Mouse (Mus musculus): Measurements from ENCODE around the gene Bcas3. TPM values are rescaled to one million over a fixed set of nuclear protein-coding genes. Genes with fewer than 3 reads are reported as not detected.

Bcas3 gene
- polyA plus RNA-seq, 1 experiment from 2014 or later = 44.3 TPM

DNA sequence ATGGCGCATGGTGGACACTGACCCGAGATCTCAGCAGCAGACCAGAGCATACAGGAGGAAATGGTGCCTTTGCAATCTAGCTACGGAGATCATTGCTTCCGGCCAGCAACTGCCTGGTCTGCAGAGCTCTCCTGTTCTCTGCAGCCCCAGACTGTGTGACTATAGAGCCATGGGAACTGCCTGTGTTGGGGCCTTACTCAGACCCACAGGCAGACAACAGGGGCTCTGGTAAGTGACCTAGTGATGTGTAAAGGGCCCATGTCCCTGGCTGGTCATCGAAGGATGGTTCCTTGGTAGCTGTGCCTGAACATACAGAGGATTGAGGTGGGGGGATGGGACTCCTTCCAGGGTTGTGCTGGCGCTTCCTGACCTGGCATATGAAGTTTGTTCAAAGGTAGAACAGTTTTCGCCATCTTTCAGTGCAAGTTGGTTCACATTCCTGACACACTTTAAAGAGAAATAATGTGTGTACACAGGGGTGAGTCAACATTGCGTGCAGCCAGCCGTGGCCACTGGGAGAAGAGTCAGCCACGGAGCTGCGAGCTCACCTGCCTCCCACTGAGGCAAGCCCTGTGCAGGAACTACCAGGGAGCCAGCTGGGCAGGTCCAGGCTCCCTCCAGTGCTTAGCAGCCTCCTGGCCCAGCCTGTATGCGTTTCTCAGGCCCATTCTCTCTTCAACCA lies 439.7 kb downstream of the Bcas3 start:
- no peak overlapping the region for H3K27ac ChIP-seq (ENCODE audit: low read depth, low read length)
- H3K9ac ChIP-seq (ENCODE audit: low read length) = no peak overlapping the region
- ATAC-seq (ENCODE audit: insufficient read depth, low FRiP score, low TSS enrichment) (no peak), DNase-seq (ENCODE audit: low spot score) (no peak)
- H3K4me1 ChIP-seq (ENCODE audit: control insufficient read depth, insufficient read depth, low read length) = no peaks in the 10 kb centered on the region
- no peaks in the 10 kb centered on the region for H3K36me3 ChIP-seq (ENCODE audit: control insufficient read depth, insufficient read depth, low read length)
- WGBS = 69% methylated on average over 12 of the region's 12 CpGs
- H3K27me3 ChIP-seq (ENCODE audit: control insufficient read depth, insufficient read depth, low read length) = no peaks in the 10 kb centered on the region
- H3K4me2 ChIP-seq (ENCODE audit: low read depth) = no peak overlapping the region
- no peak overlapping the region for H3K4me3 ChIP-seq (ENCODE audit: low read depth, low read length)
- no peaks in the 10 kb centered on the region for H3K9me3 ChIP-seq (ENCODE audit: control insufficient read depth, low read length)

DNA sequence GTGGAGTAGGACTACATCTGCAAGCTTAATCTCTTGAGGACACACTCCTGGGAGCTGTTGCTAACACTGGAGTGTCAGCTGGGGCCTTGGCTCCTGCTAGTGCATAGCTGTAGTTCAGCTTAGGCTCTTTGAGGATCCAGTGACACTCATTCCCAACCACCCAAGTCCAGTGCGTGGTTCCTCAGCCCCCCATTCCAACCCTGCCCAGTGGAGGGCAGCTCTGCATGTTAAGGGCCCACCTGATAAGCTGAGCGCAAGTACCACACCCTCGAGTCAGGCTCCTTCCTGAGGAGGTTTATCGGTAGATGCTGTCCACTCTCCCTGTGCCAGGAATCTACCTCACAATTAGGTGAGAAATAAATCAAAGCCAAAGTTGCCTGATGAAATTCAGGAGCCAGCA lies 446.5 kb downstream of the Bcas3 start:
- Histone ChIP-seq H3K9me3 (ENCODE audit: control insufficient read depth, low read length) (no peaks in the 10 kb centered on the region), H3K4me1 (ENCODE audit: control insufficient read depth, insufficient read depth, low read length) (no peaks in the 10 kb centered on the region), H3K4me2 (ENCODE audit: low read depth) (no peak overlapping the region), H3K9ac (ENCODE audit: low read length) (no peak overlapping the region), H3K36me3 (ENCODE audit: control insufficient read depth, insufficient read depth, low read length) (no peaks in the 10 kb centered on the region), H3K4me3 (ENCODE audit: low read depth, low read length) (no peak overlapping the region), H3K27ac (ENCODE audit: low read depth, low read length) (no peak overlapping the region), H3K27me3 (ENCODE audit: control insufficient read depth, insufficient read depth, low read length) (no peaks in the 10 kb centered on the region)
- no peak for ATAC-seq (ENCODE audit: insufficient read depth, low FRiP score, low TSS enrichment)
- DNase-seq (ENCODE audit: low spot score) = no peak
- 83% methylated on average over 4 of the region's 4 CpGs for WGBS

DNA sequence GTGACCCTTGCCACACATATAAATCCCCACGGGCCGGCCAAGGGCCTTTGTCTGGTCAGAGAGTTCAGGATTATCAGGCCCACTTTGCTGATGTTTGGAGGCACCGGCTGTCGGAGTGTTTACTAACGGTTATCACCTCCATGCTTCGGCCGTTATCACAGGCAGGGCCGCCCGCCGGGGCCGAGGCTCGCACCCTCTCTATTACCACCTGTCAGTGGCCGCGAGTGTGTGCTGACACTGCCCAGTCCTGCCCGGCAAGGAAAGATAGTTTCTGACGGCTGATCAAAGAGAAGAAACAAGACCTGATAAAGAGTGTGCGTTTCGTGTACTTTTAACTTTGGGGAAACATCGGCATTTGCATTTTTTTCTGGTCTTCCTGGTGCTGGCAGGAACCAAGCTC lies 446.9 kb downstream of the Bcas3 start:
- no peaks in the 10 kb centered on the region for H3K4me1 ChIP-seq (ENCODE audit: control insufficient read depth, insufficient read depth, low read length)
- H3K27me3 ChIP-seq (ENCODE audit: control insufficient read depth, insufficient read depth, low read length) = no peaks in the 10 kb centered on the region
- H3K9me3 ChIP-seq (ENCODE audit: control insufficient read depth, low read length) = no peaks in the 10 kb centered on the region
- WGBS = 67% methylated on average over 19 of the region's 19 CpGs
- H3K4me3 ChIP-seq (ENCODE audit: low read depth, low read length) = no peak overlapping the region
- H3K4me2 ChIP-seq (ENCODE audit: low read depth) = no peak overlapping the region
- DNase-seq (ENCODE audit: low spot score) = no peak
- no peaks in the 10 kb centered on the region for H3K36me3 ChIP-seq (ENCODE audit: control insufficient read depth, insufficient read depth, low read length)
- ATAC-seq (ENCODE audit: insufficient read depth, low FRiP score, low TSS enrichment) = no peak
- H3K9ac ChIP-seq (ENCODE audit: low read length) = no peak overlapping the region
- H3K27ac ChIP-seq (ENCODE audit: low read depth, low read length) = no peak overlapping the region

DNA sequence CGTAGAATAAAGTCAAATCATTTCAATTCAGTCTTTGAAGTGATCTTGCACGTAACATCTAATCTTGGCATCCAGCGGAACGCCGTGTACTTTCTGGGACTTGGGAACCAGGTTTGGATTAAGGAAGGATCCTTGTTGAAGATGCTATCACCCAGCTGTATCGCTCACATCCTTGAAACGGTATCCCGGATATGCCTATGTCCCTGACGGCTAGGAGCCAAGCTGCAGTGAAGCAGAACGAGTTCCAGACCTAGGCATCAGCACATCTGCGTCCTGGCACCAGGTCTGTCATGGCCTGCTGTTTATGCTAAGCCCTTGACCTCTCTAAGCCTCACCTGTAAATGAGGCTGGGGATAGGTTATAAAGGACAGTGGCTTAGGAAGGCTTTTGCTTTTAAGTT lies 447.4 kb downstream of the Bcas3 start:
- Histone ChIP-seq H3K9me3 (ENCODE audit: control insufficient read depth, low read length) (no peaks in the 10 kb centered on the region), H3K27ac (ENCODE audit: low read depth, low read length) (no peak overlapping the region), H3K4me2 (ENCODE audit: low read depth) (no peak overlapping the region), H3K36me3 (ENCODE audit: control insufficient read depth, insufficient read depth, low read length) (no peaks in the 10 kb centered on the region), H3K4me3 (ENCODE audit: low read depth, low read length) (no peak overlapping the region), H3K9ac (ENCODE audit: low read length) (no peak overlapping the region), H3K4me1 (ENCODE audit: control insufficient read depth, insufficient read depth, low read length) (no peaks in the 10 kb centered on the region), H3K27me3 (ENCODE audit: control insufficient read depth, insufficient read depth, low read length) (no peaks in the 10 kb centered on the region)
- DNase-seq (ENCODE audit: low spot score) = no peak
- ATAC-seq (ENCODE audit: insufficient read depth, low FRiP score, low TSS enrichment) = no peak
- WGBS = 84% methylated on average over 11 of the region's 11 CpGs

DNA sequence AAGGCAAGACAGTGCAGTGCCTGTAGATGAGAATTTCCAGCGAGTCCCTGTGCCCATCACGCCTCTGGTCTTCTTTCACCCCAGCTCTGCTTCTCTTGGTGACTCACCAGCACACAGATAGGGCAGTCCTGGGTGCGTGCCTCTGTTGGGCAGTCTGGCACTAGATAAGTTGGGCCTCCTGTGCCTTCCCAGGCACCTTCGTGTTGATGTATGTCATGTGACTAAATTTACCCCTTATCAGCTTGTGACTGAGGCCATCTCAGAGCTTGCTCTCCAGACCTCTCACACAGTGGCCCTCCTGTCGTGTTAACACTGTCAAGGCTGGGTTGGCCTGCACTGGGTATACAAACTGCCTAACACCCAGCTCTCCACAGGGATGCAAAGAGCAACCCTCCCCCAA lies 451.1 kb downstream of the Bcas3 start:
- Histone ChIP-seq H3K27ac (ENCODE audit: low read depth, low read length) (no peak overlapping the region), H3K4me1 (ENCODE audit: control insufficient read depth, insufficient read depth, low read length) (no peaks in the 10 kb centered on the region), H3K9ac (ENCODE audit: low read length) (no peak overlapping the region), H3K36me3 (ENCODE audit: control insufficient read depth, insufficient read depth, low read length) (no peaks in the 10 kb centered on the region), H3K9me3 (ENCODE audit: control insufficient read depth, low read length) (no peaks in the 10 kb centered on the region), H3K27me3 (ENCODE audit: control insufficient read depth, insufficient read depth, low read length) (no peaks in the 10 kb centered on the region), H3K4me3 (ENCODE audit: low read depth, low read length) (no peak overlapping the region), H3K4me2 (ENCODE audit: low read depth) (no peak overlapping the region)
- DNase-seq (ENCODE audit: low spot score) (no peak), ATAC-seq (ENCODE audit: insufficient read depth, low FRiP score, low TSS enrichment) (no peak)
- WGBS = 83% methylated on average over 5 of the region's 5 CpGs

DNA sequence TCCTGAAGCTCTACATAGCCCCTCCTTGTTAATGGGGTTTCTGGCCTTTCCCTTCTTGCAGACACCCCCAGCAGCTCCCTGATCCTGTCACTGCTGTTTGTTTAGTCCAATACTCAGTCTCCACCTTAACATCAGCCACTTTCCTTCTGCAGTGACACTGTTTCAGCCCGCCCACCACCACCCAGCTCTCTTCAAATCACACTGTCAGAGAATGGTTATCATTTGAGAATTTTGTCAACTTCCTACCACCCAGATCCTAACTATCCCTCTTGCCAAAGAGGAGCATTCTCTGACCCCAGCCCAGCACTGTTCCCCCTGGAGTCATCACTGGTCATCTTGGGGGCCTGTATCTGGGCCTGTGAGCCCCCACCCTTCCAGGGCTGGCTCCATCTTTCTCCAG lies 452.8 kb downstream of the Bcas3 start:
- no peaks in the 10 kb centered on the region for H3K27me3 ChIP-seq (ENCODE audit: control insufficient read depth, insufficient read depth, low read length)
- H3K9ac ChIP-seq (ENCODE audit: low read length) = no peak overlapping the region
- no peaks in the 10 kb centered on the region for H3K9me3 ChIP-seq (ENCODE audit: control insufficient read depth, low read length)
- H3K4me2 ChIP-seq (ENCODE audit: low read depth) = no peak overlapping the region
- no peaks in the 10 kb centered on the region for H3K36me3 ChIP-seq (ENCODE audit: control insufficient read depth, insufficient read depth, low read length)
- no peak overlapping the region for H3K27ac ChIP-seq (ENCODE audit: low read depth, low read length)
- no peak for ATAC-seq (ENCODE audit: insufficient read depth, low FRiP score, low TSS enrichment)
- H3K4me1 ChIP-seq (ENCODE audit: control insufficient read depth, insufficient read depth, low read length) = no peaks in the 10 kb centered on the region
- WGBS = 85% methylated on average over 1 of the region's 1 CpGs
- no peak overlapping the region for H3K4me3 ChIP-seq (ENCODE audit: low read depth, low read length)
- no peak for DNase-seq (ENCODE audit: low spot score)

DNA sequence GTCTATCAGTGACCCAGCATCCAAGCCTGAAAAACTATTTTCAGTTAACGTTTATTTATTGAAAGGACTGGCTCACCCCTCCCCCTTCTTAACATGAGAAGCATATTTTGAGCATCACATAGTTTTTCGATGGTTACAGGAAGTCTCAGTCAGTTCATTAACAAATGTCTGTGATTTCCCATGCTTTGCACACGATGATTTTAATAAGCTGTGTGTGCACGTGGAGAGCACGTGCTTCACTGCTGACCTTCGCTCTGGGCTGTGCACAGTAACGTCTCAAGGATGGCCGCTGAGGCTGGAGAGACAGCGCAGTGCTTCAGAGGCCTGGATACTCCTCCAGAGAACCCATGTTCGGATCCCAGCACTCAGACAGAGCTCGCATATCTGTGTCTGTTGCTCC lies 454.4 kb downstream of the Bcas3 start:
- ATAC-seq (ENCODE audit: insufficient read depth, low FRiP score, low TSS enrichment) (no peak), DNase-seq (ENCODE audit: low spot score) (no peak)
- Histone ChIP-seq H3K4me1 (ENCODE audit: control insufficient read depth, insufficient read depth, low read length) (no peaks in the 10 kb centered on the region), H3K9ac (ENCODE audit: low read length) (no peak overlapping the region), H3K4me3 (ENCODE audit: low read depth, low read length) (no peak overlapping the region), H3K36me3 (ENCODE audit: control insufficient read depth, insufficient read depth, low read length) (no peaks in the 10 kb centered on the region), H3K9me3 (ENCODE audit: control insufficient read depth, low read length) (no peaks in the 10 kb centered on the region), H3K27me3 (ENCODE audit: control insufficient read depth, insufficient read depth, low read length) (no peaks in the 10 kb centered on the region), H3K4me2 (ENCODE audit: low read depth) (no peak overlapping the region), H3K27ac (ENCODE audit: low read depth, low read length) (no peak overlapping the region)
- 90% methylated on average over 11 of the region's 11 CpGs for WGBS

DNA sequence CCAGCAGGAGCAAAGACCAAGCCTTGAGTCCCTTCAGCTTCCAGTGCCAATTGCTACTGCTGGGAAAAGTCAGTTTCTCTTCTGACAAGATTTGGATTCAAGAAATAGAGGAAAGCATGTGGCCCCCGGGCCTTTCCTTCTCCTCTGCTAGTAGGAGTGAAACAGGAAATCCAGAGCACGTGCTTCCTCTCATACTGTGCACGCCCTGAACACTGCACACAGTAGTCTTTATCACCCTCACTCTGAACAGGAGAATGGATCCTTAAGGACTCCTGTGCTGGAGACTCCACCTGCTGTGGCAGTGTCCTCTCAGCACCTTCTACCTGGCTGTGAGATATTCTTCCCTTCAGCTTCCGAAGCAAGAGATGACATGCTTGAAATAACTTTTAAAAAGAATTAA lies 458.3 kb downstream of the Bcas3 start:
- 72% methylated on average over 4 of the region's 4 CpGs for WGBS
- Histone ChIP-seq H3K36me3 (ENCODE audit: control insufficient read depth, insufficient read depth, low read length) (no peaks in the 10 kb centered on the region), H3K9ac (ENCODE audit: low read length) (no peak overlapping the region), H3K4me3 (ENCODE audit: low read depth, low read length) (no peak overlapping the region), H3K27me3 (ENCODE audit: control insufficient read depth, insufficient read depth, low read length) (no peaks in the 10 kb centered on the region), H3K27ac (ENCODE audit: low read depth, low read length) (no peak overlapping the region), H3K9me3 (ENCODE audit: control insufficient read depth, low read length) (no peaks in the 10 kb centered on the region), H3K4me2 (ENCODE audit: low read depth) (no peak overlapping the region), H3K4me1 (ENCODE audit: control insufficient read depth, insufficient read depth, low read length) (no peaks in the 10 kb centered on the region)
- DNase-seq (ENCODE audit: low spot score) (no peak), ATAC-seq (ENCODE audit: insufficient read depth, low FRiP score, low TSS enrichment) (no peak)

DNA sequence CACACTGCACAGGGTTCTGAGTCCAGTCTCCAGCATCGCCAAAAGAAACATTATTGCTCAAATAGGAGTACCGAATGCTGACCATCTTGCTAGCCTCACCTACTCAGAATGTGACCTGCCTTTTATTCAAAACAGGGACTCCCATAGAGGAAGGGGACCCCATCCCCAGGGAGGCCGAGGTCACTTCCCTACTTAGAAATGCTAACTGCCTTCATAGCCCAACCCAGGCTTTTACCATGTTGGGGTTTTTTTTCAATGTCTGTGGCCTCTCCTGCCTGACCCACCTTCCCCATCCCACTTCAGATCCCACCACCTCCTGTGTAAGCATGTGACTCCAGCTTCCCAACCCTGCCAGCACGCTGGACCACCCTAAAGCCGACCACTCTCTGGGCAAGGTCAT lies 458.7 kb downstream of the Bcas3 start:
- Histone ChIP-seq H3K4me1 (ENCODE audit: control insufficient read depth, insufficient read depth, low read length) (no peaks in the 10 kb centered on the region), H3K27me3 (ENCODE audit: control insufficient read depth, insufficient read depth, low read length) (no peaks in the 10 kb centered on the region), H3K4me2 (ENCODE audit: low read depth) (no peak overlapping the region), H3K9ac (ENCODE audit: low read length) (no peak overlapping the region), H3K4me3 (ENCODE audit: low read depth, low read length) (no peak overlapping the region), H3K9me3 (ENCODE audit: control insufficient read depth, low read length) (no peaks in the 10 kb centered on the region), H3K27ac (ENCODE audit: low read depth, low read length) (no peak overlapping the region), H3K36me3 (ENCODE audit: control insufficient read depth, insufficient read depth, low read length) (no peaks in the 10 kb centered on the region)
- no peak for DNase-seq (ENCODE audit: low spot score)
- no peak for ATAC-seq (ENCODE audit: insufficient read depth, low FRiP score, low TSS enrichment)
- WGBS = 90% methylated on average over 5 of the region's 5 CpGs
